Mouse (Mus musculus): ENCODE results near the gene Klf1. TPM values are rescaled to one million over a fixed set of nuclear protein-coding genes. Genes with fewer than 3 reads are reported as not detected.
A peak's percentile ranks its signal among the peaks of the same experiment; 100 is the strongest.

Klf1 gene
- polyA plus RNA-seq, 1 experiment from 2014 or later: 149 TPM

GRCm38 (mm10) chr8:84909162-84909767 is 7.5 kb downstream of the Klf1 start:
- Histone ChIP-seq H3K27ac (ENCODE audit: low read depth) (peak overlapping the region; percentile 84), H3K4me1 (ENCODE audit: insufficient read depth) (peaks cover 30% of the 10 kb centered on the region)

GRCm38 (mm10) chr8:84909949-84910348 is 8.2 kb downstream of the Klf1 start:
- peak overlapping the region; percentile 95 for H3K4me2 ChIP-seq (ENCODE audit: low read depth, low read length)
- no peak for ATAC-seq
- DNase-seq: no peak
- no peaks in the 10 kb centered on the region for H3K9me3 ChIP-seq (ENCODE audit: low read length)
- TF ChIP-seq CTCF (IDR thresholded peaks at IDR 0.05; ENCODE audit: low read depth): no peak
- H3K4me3 ChIP-seq (ENCODE audit: low read depth, low read length): peak overlapping the region; percentile 65
- peaks cover 16% of the 10 kb centered on the region for H3K27me3 ChIP-seq (ENCODE audit: insufficient read depth, low read length)
- WGBS (ENCODE audit: insufficient replicate concordance): 72% methylated on average over 5 of the region's 5 CpGs
- H3K36me3 ChIP-seq (replicated peaks; ENCODE audit: insufficient read depth, low read length): peaks cover 12% of the 10 kb centered on the region
- H3K4me1 ChIP-seq (ENCODE audit: insufficient read depth): peaks cover 28% of the 10 kb centered on the region
- H3K27ac ChIP-seq (ENCODE audit: low read depth): peak overlapping the region; percentile 84
- H3K9ac ChIP-seq (replicated peaks): no peak overlapping the region

More at GRCm38 (mm10) chr8:84909162-84909767, 7.5 kb downstream of the Klf1 start:
- ATAC-seq (no peak), DNase-seq (no peak)
- TF ChIP-seq EP300 (IDR thresholded peaks at IDR 0.05; ENCODE audit: low read depth) (no peak), CTCF (IDR thresholded peaks at IDR 0.05; ENCODE audit: low read depth) (no peak)
- Histone ChIP-seq H3K4me2 (ENCODE audit: low read depth, low read length) (peak overlapping the region; percentile 95), H3K9ac (replicated peaks) (peak overlapping the region; percentile 85), H3K4me3 (ENCODE audit: low read depth, low read length) (peak overlapping the region; percentile 65), H3K36me3 (replicated peaks; ENCODE audit: insufficient read depth, low read length) (peaks cover 19% of the 10 kb centered on the region), H3K9me3 (ENCODE audit: low read length) (no peaks in the 10 kb centered on the region), H3K27me3 (ENCODE audit: insufficient read depth, low read length) (peaks cover 16% of the 10 kb centered on the region)
- WGBS (ENCODE audit: insufficient replicate concordance): 43% methylated on average over 20 of the region's 20 CpGs

- WGBS (ENCODE audit: insufficient replicate concordance): 92% methylated on average over 6 of the region's 6 CpGs
- H3K4me2 ChIP-seq (ENCODE audit: low read depth, low read length): peak overlapping the region; percentile 95
- H3K4me1 ChIP-seq (ENCODE audit: insufficient read depth): peaks cover 28% of the 10 kb centered on the region
- peaks cover 7% of the 10 kb centered on the region for H3K36me3 ChIP-seq (replicated peaks; ENCODE audit: insufficient read depth, low read length)
- no peak for DNase-seq
- no peaks in the 10 kb centered on the region for H3K9me3 ChIP-seq (ENCODE audit: low read length)
- no peak overlapping the region; the same call in 1 of the 2 replicates for H3K9ac ChIP-seq (replicated peaks)
- no peak overlapping the region for H3K27ac ChIP-seq (ENCODE audit: low read depth)
- H3K27me3 ChIP-seq (ENCODE audit: insufficient read depth, low read length): peaks cover 16% of the 10 kb centered on the region
- ATAC-seq: no peak
- TF ChIP-seq EP300 (IDR thresholded peaks at IDR 0.05; ENCODE audit: low read depth): no peak
- no peak for TF ChIP-seq CTCF (IDR thresholded peaks at IDR 0.05; ENCODE audit: low read depth)
- no peak overlapping the region for H3K4me3 ChIP-seq (ENCODE audit: low read depth, low read length)
Measured at GRCm38 (mm10) chr8:84910551-84910950, 8.8 kb downstream of the Klf1 start.

GRCm38 (mm10) chr8:84911854-84912253 is 10.1 kb downstream of the Klf1 start:
- no peak overlapping the region for H3K27ac ChIP-seq (ENCODE audit: low read depth)
- no peaks in the 10 kb centered on the region for H3K9me3 ChIP-seq (ENCODE audit: low read length)
- TF ChIP-seq CTCF (IDR thresholded peaks at IDR 0.05; ENCODE audit: low read depth) (no peak), EP300 (IDR thresholded peaks at IDR 0.05; ENCODE audit: low read depth) (no peak)
- peaks cover 28% of the 10 kb centered on the region for H3K4me1 ChIP-seq (ENCODE audit: insufficient read depth)
- peaks cover 3% of the 10 kb centered on the region; the same call in 1 of the 2 replicates for H3K36me3 ChIP-seq (replicated peaks; ENCODE audit: insufficient read depth, low read length)
- ATAC-seq (no peak), DNase-seq (no peak)
- H3K27me3 ChIP-seq (ENCODE audit: insufficient read depth, low read length): peaks cover 16% of the 10 kb centered on the region
- no peak overlapping the region for H3K4me3 ChIP-seq (ENCODE audit: low read depth, low read length)
- 92% methylated on average over 9 of the region's 9 CpGs for WGBS (ENCODE audit: insufficient replicate concordance)
- H3K9ac ChIP-seq (replicated peaks): no peak overlapping the region
- no peak overlapping the region for H3K4me2 ChIP-seq (ENCODE audit: low read depth, low read length)

GRCm38 (mm10) chr8:84912391-84912790 is 10.7 kb downstream of the Klf1 start:
- no peaks in the 10 kb centered on the region for H3K9me3 ChIP-seq (ENCODE audit: low read length)
- H3K27me3 ChIP-seq (ENCODE audit: insufficient read depth, low read length): peaks cover 16% of the 10 kb centered on the region
- no peak overlapping the region for H3K27ac ChIP-seq (ENCODE audit: low read depth)
- H3K4me3 ChIP-seq (ENCODE audit: low read depth, low read length): peak overlapping the region; percentile 35
- TF ChIP-seq EP300 (IDR thresholded peaks at IDR 0.05; ENCODE audit: low read depth) (no peak), CTCF (IDR thresholded peaks at IDR 0.05; ENCODE audit: low read depth) (no peak)
- H3K4me2 ChIP-seq (ENCODE audit: low read depth, low read length): peak overlapping the region; percentile 81
- ATAC-seq: no peak
- 23% methylated on average over 26 of the region's 27 CpGs for WGBS (ENCODE audit: insufficient replicate concordance)
- peaks cover 3% of the 10 kb centered on the region; the same call in 1 of the 2 replicates for H3K36me3 ChIP-seq (replicated peaks; ENCODE audit: insufficient read depth, low read length)
- no peak overlapping the region for H3K9ac ChIP-seq (replicated peaks)
- H3K4me1 ChIP-seq (ENCODE audit: insufficient read depth): peaks cover 28% of the 10 kb centered on the region
- DNase-seq: no peak

GRCm38 (mm10) chr8:84912895-84913501 is 11.3 kb downstream of the Klf1 start:
- Histone ChIP-seq H3K4me1 (ENCODE audit: insufficient read depth) (peaks cover 28% of the 10 kb centered on the region), H3K4me3 (ENCODE audit: low read depth, low read length) (peak overlapping the region; percentile 35), H3K27ac (ENCODE audit: low read depth) (peak overlapping the region; percentile 13; the same call in 1 of the 2 replicates), H3K27me3 (ENCODE audit: insufficient read depth, low read length) (peaks cover 17% of the 10 kb centered on the region), H3K9ac (replicated peaks) (peak overlapping the region; percentile 50), H3K4me2 (ENCODE audit: low read depth, low read length) (peak overlapping the region; percentile 81), H3K36me3 (replicated peaks; ENCODE audit: insufficient read depth, low read length) (peaks cover 3% of the 10 kb centered on the region; the same call in 1 of the 2 replicates), H3K9me3 (ENCODE audit: low read length) (no peaks in the 10 kb centered on the region)
- TF ChIP-seq EP300 (IDR thresholded peaks at IDR 0.05; ENCODE audit: low read depth): no peak
- no peak for TF ChIP-seq CTCF (IDR thresholded peaks at IDR 0.05; ENCODE audit: low read depth)
- ATAC-seq: peak; percentile 56
- WGBS (ENCODE audit: insufficient replicate concordance): under 1% methylated on average over 51 of the region's 55 CpGs
- DNase-seq: peak; percentile 84
